Mouse (Mus musculus) adrenal gland, postnatal 4 days (tissue): ENCODE results near the gene Fmod. TPM values are rescaled to one million over a fixed set of nuclear protein-coding genes. Genes with fewer than 3 reads are reported as not detected.
A peak's percentile ranks its signal among the peaks of the same experiment; 100 is the strongest.

Experiments used
- DNase-seq, 2 experiments: peaks; one replicate each; pipeline ENCODE4 v3.0.0; 2021 to 2022; ENCODE audit warnings: low spot score in 2 of 2, mixed read lengths in 2 of 2
- total RNA-seq, 2 experiments: library from RNA; stranded (reverse); gene quantifications; 2 replicates each; pipeline ENCODE4 v1.2.3; 2021

Gene Fmod
- total RNA-seq, 2 experiments from 2014 or later = 18.5 to 28.1 TPM

DNA sequence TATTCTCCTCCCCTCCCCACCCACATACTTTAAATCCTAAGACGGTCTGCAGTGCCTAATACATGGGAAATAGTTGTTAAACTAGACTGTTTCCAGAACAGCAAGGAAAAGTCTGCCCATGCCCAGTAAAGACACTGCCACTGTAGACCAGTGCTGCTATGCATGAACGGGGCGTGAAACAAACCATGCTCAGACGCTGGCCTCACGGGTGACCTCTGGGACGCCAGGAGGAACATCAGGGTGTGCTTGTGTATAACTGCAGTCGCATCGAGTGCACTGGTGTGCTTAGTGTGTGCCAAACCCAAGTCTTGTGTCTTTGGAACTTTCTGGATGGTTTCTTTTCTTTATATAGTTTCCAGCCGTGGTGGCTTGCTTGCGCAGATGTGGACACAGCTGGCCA lies 37.6 kb downstream of the Fmod start:
- no peak for DNase-seq

DNA sequence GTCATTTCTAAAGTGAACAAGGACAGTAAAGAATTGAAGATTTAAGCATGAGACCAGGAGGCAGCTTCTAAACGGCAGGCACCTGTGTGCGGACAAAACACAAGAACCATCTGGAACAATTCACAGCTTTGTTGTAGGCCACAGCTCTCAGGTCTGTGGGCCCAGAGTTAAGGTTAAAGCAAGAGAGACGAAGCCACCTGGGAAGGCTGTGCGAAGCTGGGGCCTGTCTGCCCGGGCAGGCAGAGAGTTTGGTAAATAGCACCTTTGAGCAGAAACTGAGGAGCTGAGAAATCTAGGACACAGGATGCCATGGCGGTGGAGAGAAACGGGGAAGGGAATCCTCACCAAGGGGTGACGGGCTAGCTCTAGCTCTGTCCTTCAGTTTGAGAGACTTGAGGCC lies 38.5 kb downstream of the Fmod start:
- no peak for DNase-seq

DNA sequence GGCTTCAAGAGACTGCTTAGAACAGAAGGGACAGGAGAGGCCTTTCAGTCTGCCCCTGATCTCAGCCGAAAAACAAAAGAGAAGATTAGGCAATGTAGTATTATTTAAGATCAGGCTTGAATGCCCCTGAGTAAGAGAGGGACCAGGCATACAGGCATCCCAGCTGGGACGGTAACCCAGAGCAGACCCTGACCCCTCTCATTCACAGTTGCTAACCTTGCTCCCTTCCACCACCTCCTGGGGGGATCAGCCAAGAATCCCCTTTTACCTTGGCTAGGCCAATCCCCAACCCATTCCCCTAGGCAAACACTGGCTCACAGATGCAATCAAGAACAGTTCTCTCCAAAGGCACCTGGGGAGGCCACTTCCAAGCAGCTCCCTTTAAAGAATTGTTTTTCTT lies 39.7 kb downstream of the Fmod start:
- DNase-seq = no peak

- no peak for DNase-seq
Measured at GRCm38 (mm10) chr1:134077389-134078060, 40.5 kb downstream of the Fmod start.

DNA sequence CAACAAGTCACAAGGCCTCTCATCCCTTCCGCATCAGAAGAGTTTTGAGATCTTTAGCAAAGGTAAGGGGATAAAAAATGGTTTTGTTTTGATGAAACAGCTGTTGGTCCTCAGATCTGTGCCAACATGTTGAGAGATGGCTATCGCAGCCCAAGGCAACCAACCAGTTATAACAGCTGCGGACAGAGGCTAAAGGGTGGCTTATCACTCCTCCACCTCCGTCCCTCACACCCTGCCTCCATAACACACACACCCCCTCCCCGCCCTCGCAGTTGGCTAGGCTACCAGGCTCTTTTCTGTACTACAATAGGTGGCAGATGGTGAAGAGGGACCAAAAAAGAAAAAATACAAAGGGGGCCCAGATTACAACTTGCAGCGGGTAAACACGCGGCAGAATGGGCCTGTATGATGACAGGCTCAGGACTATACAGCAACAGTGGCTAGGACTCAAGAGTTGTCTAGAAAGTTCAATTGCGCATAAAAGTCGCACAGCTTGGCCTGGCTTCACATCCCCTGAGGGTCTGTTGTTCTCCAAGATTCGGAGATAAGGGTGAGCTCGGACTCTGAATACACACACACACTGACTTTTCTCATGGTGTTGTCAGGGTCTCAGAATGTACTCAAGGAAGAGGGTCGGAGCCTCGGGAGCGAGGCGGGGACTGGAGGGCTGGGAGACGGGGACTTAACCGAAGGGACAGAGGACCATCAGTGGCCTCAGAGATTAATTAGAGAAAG lies 41.2 kb downstream of the Fmod start:
- DNase-seq = no peak

DNA sequence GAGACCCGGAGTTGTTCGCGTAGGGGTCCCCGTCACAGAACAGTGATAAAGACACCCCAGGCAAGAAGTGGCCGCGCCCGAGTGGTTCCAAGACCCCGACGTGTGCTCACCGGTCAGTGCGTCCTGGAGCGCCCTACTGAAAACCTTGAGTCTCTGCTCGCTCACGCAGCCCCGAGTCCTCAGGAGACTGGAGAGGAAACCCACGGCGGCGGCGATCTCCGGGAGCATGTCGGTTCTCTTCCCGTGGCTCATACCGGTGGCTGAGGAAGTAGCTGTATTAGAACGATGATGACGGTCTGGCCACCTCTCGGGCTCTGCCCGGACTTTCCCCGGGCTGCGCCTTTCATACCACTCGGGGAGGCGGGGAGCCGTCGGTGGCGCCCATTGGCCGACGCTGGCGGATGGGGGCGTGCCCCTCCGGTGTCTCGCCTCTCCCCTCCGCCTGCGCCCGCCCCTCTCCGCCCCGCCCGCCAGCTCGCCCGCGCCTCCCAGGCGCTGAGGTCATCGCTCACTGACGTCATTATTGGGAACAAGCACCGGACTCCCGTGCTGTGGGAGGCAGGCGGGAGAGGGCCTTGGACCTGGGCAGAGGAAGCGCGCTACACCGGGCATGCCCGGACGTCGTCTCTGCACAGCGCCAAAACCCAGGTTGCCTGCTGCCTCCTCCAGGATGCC lies 41.9 kb downstream of the Fmod start, which contains the start of gene Btg2:
Gene Btg2, minus strand, starts transcription at position 319 of the 675 bp plus-strand sequence.
- DNase-seq = peak; percentile 94 to 96

DNA sequence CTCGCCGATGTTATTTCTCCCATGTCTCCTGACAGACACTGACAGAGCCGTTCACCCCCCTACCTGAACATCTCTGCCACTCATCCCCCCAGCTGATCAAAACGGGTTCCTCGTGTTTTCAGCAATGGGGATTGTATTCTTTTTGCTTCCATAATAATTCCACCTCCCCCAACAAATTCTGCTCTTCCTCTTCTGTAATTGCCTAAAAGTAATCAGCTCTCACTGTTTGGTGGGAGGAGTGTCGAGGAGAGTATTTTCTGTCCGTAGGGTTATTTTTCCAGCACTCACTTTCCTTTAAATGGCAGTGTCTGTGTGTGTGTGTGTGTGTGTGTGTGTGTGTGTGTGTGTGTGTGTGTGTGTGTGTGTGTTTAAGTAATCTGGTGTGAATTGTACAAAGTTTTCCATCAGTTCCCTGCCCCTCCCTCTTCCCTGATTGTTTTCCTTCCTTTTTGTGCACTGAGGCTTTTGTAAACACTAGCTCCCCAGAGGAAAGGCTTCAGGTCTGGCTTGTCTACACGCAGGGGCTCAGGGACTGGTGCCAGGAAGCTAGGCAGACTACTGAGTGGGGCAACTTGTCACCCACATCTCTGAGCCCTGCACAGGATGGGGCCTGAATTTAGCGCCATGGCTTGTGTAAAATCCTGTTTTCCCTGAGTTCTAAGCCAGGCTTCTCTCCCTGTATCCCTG lies 42.6 kb downstream of the Fmod start:
- DNase-seq = no peak

- no peak for DNase-seq
Measured at GRCm38 (mm10) chr1:134080406-134080805, 43.4 kb downstream of the Fmod start.

- no peak for DNase-seq
Measured at GRCm38 (mm10) chr1:134080881-134081450, 43.9 kb downstream of the Fmod start.

- peak in 1 of 2 experiments; percentile 46 for DNase-seq
Measured at GRCm38 (mm10) chr1:134082987-134083516, 46.0 kb downstream of the Fmod start.

DNA sequence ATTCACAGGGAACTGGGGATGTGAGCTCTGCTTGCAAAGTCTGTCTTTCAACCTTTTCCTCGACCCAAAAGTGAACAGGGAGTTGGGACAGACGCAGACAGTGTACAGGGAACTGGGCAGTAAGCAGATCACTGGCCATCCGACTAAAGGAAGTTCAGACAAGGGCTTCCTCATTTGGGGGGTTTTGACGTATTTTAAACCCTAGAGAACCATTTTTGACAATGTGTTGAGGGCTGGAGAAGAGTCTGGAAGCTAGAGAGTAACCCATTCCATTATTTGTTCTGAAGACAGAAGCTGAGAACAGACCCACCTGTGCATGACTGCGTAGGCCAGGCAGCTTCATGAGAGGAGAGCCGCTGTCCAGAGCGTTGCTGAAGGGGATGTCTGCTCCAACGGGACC lies 46.6 kb downstream of the Fmod start:
- no peak for DNase-seq

GRCm38 (mm10) chr1:134084128-134084527 lies 47.1 kb downstream of the Fmod start:
- DNase-seq = no peak

DNA sequence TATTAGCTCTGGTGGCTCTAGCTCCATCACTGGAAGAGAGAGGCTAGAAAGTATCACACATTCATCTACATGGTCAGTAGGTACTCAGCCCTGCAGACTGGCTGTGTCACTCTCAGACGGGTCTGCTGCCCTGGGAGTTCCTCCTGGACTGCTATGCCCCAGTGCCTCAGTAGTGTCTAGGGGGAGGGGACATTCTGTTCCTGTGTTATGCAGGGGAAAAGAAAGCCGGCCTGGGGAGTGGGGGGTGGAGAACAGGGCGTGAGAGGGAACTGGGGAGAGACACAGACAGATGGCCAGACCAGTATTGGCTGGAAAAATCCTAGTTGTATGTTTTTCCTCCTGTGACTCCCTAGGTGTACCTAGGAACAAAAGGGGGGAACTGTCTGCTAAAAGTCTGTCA lies 49.0 kb downstream of the Fmod start:
- DNase-seq = no peak

DNA sequence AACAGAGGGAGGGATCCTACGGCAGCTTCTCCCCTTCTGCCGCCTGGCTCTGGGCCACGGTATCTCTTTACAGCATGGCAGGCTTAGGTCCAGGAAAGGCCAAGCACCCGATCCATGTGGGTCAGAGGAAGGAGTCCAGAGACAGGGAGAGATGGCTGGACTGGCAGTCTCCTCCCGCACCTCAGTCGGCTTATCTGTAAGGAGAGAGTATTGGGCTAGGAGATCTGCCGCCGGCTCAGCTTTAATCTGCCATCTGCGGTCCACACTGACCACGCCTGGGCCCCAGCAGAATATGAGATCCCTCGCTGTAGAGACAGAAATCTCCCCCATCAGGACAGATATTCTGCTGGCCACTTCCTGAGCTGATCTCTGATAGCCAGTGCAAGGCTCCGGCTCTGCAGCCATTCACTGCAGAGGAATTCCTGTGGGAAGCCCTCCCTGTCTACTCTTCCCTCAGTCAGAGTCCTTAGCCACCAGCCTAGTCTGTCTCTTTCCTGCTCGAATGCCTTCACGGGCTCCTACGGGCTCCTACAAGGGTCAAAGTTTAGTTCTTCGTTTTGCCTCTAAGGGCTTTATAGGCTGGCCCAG lies 49.9 kb downstream of the Fmod start:
- no peak for DNase-seq

DNA sequence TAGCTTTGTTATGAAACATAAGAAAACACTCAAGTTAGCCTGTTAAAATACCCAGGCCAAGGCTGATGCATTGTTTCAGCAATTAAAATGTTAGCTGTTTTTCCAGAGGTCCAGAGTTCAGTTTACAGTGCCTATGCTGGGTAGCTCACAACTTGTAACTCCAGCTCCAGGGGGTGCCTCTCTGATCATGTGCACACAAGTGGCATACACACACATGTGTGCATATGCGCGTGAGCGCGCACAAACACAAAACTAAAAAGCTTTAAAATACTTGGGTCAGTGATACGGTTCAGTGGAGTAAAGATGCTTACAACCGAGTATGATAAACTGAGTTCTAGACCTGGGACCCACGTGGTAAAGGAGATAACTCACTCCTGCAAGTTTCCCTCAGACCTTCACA lies 52.0 kb downstream of the Fmod start:
- no peak for DNase-seq

DNA sequence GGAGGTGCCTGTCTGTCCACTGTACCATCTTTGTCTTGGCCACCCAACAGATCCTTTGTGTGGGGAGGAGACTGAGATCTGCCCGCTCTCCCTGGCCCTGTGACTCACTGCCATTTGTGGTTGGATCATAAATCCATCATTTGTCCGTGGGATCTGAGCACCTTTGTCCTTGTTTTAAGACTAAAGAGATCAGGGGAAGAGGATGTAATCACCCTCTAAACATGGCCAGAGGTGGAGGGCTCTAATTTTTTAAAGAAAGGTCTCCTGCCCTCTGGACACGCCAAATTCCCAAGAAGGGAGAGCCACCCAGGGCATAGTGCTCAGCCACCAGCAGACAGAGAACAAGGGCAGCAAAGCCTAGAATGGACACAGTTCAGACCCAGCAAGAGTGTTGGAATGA lies 54.8 kb downstream of the Fmod start:
- no peak for DNase-seq

GRCm38 (mm10) chr1:134092368-134092767 lies 55.3 kb downstream of the Fmod start:
- DNase-seq = no peak

DNA sequence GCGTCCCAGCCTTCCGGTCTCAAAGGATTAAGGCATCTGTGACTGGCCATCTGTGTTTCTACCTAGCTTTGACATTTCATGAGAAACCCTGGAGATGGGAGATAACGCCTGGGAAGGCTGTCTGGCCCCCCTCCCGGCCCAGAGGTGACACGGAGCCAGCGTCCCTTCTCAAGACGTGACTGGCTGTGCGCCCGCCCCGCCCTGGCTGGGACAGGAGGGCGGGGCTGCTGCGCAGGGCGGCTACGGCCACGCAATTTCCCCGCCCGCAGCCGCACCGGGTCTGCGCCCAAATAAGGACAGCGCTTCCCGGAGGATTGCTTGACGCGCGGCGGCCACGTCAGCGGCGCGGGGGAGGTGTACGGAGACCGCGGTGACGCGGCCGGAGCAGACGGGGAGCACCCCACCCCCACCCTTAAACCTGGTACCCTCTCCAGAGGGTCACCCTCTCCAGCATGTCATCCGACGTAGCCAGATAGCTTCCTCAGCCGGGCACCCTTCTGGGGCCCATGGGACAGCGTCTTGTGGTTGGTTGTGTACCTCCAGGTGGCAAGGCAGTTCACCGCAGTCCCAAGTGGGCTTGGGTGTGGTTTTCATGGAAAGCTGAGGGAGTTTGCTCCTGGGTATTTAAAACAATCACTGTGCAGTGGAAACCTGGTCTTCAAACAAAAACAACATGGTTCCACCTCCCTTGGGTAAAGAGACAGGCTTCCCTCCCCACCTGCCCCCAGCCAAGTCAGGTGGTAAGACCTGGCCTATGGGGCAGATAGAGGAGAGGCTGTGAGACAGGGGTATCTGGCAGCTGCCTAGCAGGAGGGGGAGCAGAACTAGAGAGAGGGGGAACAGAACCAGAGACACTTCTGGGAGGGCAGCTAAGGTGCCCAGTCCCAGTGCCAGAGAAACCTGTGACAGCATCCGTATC lies 56.1 kb downstream of the Fmod start:
- DNase-seq = peak; percentile 74 to 80

- DNase-seq = no peak
Measured at GRCm38 (mm10) chr1:134093771-134094526, 56.9 kb downstream of the Fmod start.
